Mouse (Mus musculus): ENCODE measurements around the gene Slc25a11.

DNA sequence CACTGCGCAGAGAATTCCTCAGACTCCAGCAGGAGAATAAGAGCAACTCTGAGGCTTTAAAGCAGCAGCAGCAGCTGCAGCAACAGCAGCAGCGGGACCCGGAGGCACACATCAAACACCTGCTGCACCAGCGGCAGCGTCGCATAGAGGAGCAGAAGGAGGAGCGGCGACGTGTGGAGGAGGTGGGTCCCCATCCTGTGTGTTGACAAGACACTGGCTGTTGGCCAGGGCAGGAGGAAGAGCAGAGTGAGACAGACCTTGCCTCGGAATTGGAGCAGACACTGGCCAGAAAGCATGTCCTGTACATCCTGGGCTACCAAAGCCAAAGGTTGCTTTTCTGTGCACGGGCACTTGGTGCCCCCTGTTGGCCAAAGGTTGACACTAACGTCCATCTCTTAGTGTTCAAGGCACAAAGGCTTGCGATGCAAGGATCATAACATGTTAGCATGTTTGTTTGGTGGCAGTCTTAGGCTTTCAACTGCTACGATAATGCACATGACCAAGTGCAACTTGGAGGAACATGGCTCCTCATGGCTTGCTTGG is 42.2 kb downstream of the Slc25a11 start:
- TF ChIP-seq CHD2 (IDR thresholded peaks at IDR 0.05; ENCODE audit: low read depth, low read length) (no peak), ZNF384 (IDR thresholded peaks at IDR 0.05; ENCODE audit: low read depth, low read length) (no peak), ZC3H11A (IDR thresholded peaks at IDR 0.05; ENCODE audit: borderline replicate concordance, low read depth, low read length) (peak; percentile 66; the same call in 1 of the 2 replicates), MAFK (IDR thresholded peaks at IDR 0.05; ENCODE audit: insufficient read depth, low read depth, low read length) (no peak), HCFC1 (IDR thresholded peaks at IDR 0.05; ENCODE audit: borderline replicate concordance, insufficient read depth, low read length) (no peak)
